Comparison of ENCODE assay signal across 22 mouse cellular contexts in the genomic region with DNA sequence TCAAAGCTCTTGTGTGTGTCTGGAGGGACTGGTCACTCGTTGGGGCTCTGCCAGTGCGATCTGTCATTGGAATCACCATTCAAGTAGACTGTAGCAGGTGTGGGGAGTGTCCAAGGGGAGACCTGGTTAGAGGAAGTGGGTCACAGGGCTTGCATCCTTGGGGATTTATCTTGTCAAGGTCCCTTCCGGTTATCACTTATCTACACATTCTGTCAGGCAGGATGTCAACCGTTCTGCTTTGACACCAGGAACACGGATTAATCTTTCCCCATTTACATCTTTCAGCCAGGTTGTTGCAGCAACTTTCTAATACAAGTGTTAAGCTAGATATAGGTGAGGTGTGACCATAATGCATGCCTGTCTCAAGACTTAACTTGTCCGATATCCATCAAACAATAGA. TPM values are rescaled to one million over a fixed set of nuclear protein-coding genes. Genes with fewer than 3 reads are reported as not detected.
A peak's percentile ranks its signal among the peaks of the same experiment; 100 is the strongest.
DNase-seq lines count a peak whose midpoint lies in the region; TF ChIP-seq lines count a peak whose summit lies in the region.
"Had no signal": no experiment of that assay in that cellular context is flagged by ENCODE, and none has a peak within 500 bp of the region (broad histone marks: within the 10 kb centered on the region; RNA-seq: fewer than 3 reads in every experiment).

No protein-coding gene starts in this region.

- no peaks in the 10 kb centered on the region for H3K9me3 ChIP-seq in MEL (replicated peaks; ENCODE audit: insufficient read depth, low read length)
- H3K9me3 ChIP-seq: embryonic facial prominence, embryonic 13.5 days had no signal

- H3K27ac ChIP-seq in MEL (ENCODE audit: control insufficient read depth, low read depth, low read length) (no peak overlapping the region), macrophage (peak overlapping the region; percentile 87)
- H3K27ac ChIP-seq in bone marrow macrophage, adult 2 months (ENCODE audit: insufficient read depth, low read depth, low read length): peak overlapping the region; percentile 96
- H3K27ac ChIP-seq: embryonic facial prominence, embryonic 13.5 days; embryonic facial prominence, embryonic 15.5 days; forebrain, embryonic 10.5 days; forebrain, embryonic 12.5 days had no signal

- no peak for TF ChIP-seq POLR2A in MEL (IDR thresholded peaks at IDR 0.05; ENCODE audit: control insufficient read depth in 1 of 2, insufficient read depth in 1 of 2, low read depth in 1 of 2, low read length in 2 of 2, poor library complexity in 1 of 2)
- TF ChIP-seq POLR2A in bone marrow macrophage, adult 2 months (IDR thresholded peaks at IDR 0.05; ENCODE audit: borderline replicate concordance, low read depth, low read length): no peak

- H3K36me3 ChIP-seq in MEL (ENCODE audit: control insufficient read depth in 1 of 2, insufficient read depth in 2 of 2, low read length in 2 of 2) (peaks cover 0 to 17% of the 10 kb centered on the region in 2 experiments; a peak in 2 of 4 replicates), macrophage (ENCODE audit: inconsistent target) (no peaks in the 10 kb centered on the region)
- H3K36me3 ChIP-seq: forebrain, embryonic 10.5 days; forebrain, embryonic 12.5 days had no signal

- DNase-seq in MEL (ENCODE audit: low read depth, low spot score): no peak
- DNase-seq in heart, adult 9 months (ENCODE audit: low spot score in 2 of 2): no peak
- no peak for DNase-seq in cerebellum, postnatal 4 days (ENCODE audit: low spot score in 2 of 2)
- DNase-seq: adrenal gland, adult 2 months; adrenal gland, postnatal 10 days; adrenal gland, postnatal 25 days; cerebellum, adult 11 months; cerebellum, adult 18-20 months; cerebellum, adult 9-10 months; cerebellum, postnatal 10 days; cerebellum, postnatal 25 days; embryo, embryonic 11 days had no signal

- TF ChIP-seq EP300 in MEL (IDR thresholded peaks at IDR 0.05; ENCODE audit: low read depth in 1 of 2, low read length in 2 of 2): peak; percentile 52 to 60; a peak in 3 of 4 replicates

- no peak overlapping the region for H3K9ac ChIP-seq in MEL (ENCODE audit: control insufficient read depth, low read depth, low read length, poor library complexity, severe bottlenecking)
- H3K9ac ChIP-seq: embryonic facial prominence, embryonic 13.5 days; embryonic facial prominence, embryonic 15.5 days; forebrain, embryonic 12.5 days had no signal

- WGBS in macrophage (ENCODE audit: missing documents): 93% methylated on average over 6 of the region's 6 CpGs

- no peaks in the 10 kb centered on the region for H3K27me3 ChIP-seq in MEL (ENCODE audit: control insufficient read depth in 1 of 2, insufficient read depth in 2 of 2, low read length in 2 of 2)
- H3K27me3 ChIP-seq: embryonic facial prominence, embryonic 13.5 days; embryonic facial prominence, embryonic 15.5 days; Patski had no signal

- no peaks in the 10 kb centered on the region for H3K79me2 ChIP-seq in MEL (ENCODE audit: control insufficient read depth, insufficient read depth, low read length, poor library complexity)
- H3K79me2 ChIP-seq in macrophage (ENCODE audit: inconsistent target): no peaks in the 10 kb centered on the region

- TF ChIP-seq CTCF in MEL (IDR thresholded peaks at IDR 0.05 in 2 of 3, conservative IDR thresholded peaks at IDR 0.05 in 1 of 3; ENCODE audit: control insufficient read depth in 1 of 3, insufficient read depth in 1 of 3, low read depth in 2 of 3, low read length in 3 of 3, poor library complexity in 1 of 3, severe bottlenecking in 1 of 3): no peak
- TF ChIP-seq CTCF in bone marrow macrophage, adult 2 months (IDR thresholded peaks at IDR 0.05; ENCODE audit: low read depth, low read length): no peak

- no peak for TF ChIP-seq RAD21 in MEL (IDR thresholded peaks at IDR 0.05; ENCODE audit: low read depth, low read length)

- peaks cover 6 to 33% of the 10 kb centered on the region in 2 experiments for H3K4me1 ChIP-seq in MEL (ENCODE audit: control insufficient read depth in 1 of 2, insufficient read depth in 2 of 2, low read length in 2 of 2)
- H3K4me1 ChIP-seq in bone marrow macrophage, adult 2 months (ENCODE audit: control insufficient read depth, insufficient read depth, low read length): peaks cover 44% of the 10 kb centered on the region
- H3K4me1 ChIP-seq: forebrain, embryonic 12.5 days had no signal

- H3K4me3 ChIP-seq in MEL (ENCODE audit: control insufficient read depth in 1 of 2, insufficient read depth in 1 of 2, low read depth in 2 of 2, low read length in 2 of 2): no peak overlapping the region
- no peak overlapping the region for H3K4me3 ChIP-seq in bone marrow macrophage, adult 2 months (ENCODE audit: insufficient read depth, low read length)
- no peak overlapping the region for H3K4me3 ChIP-seq in macrophage (ENCODE audit: inconsistent target)
- H3K4me3 ChIP-seq: embryonic facial prominence, embryonic 13.5 days; embryonic facial prominence, embryonic 15.5 days; erythroblast, embryonic 14.5 days; forebrain, embryonic 10.5 days; forebrain, embryonic 12.5 days had no signal

TF ChIP-seq in MEL, 35 proteins besides CTCF, POLR2A, EP300 and RAD21:
- TF ChIP-seq USF1 (IDR thresholded peaks at IDR 0.05; ENCODE audit: low read depth, low read length) (no peak), MAZ (IDR thresholded peaks at IDR 0.05; ENCODE audit: low read depth, low read length) (no peak), BHLHE40 (IDR thresholded peaks at IDR 0.05; ENCODE audit: borderline replicate concordance, low read depth, low read length) (no peak), TCF12 (IDR thresholded peaks at IDR 0.05; ENCODE audit: low read depth, low read length) (0 out of 2 replicates have a peak, but pooled peaks have one; percentile 18), MAFK (IDR thresholded peaks at IDR 0.05; ENCODE audit: borderline replicate concordance, low read depth, low read length) (no peak), RCOR1 (IDR thresholded peaks at IDR 0.05; ENCODE audit: low read depth, low read length) (0 out of 2 replicates have a peak, but pooled peaks have one; percentile 10), TAL1 (IDR thresholded peaks at IDR 0.05; ENCODE audit: low read length) (no peak), MXI1 (IDR thresholded peaks at IDR 0.05; ENCODE audit: low read depth, low read length) (no peak), CHD2 (IDR thresholded peaks at IDR 0.05; ENCODE audit: low read length) (no peak), ZMIZ1 (IDR thresholded peaks at IDR 0.05; ENCODE audit: low read depth, low read length) (no peak), MYC (IDR thresholded peaks at IDR 0.05; ENCODE audit: low read depth, low read length) (no peak)

RNA-seq across cellular contexts. Expression of gene Engase, which starts 20.8 kb away (rescaled TPM):
- 15.3 and 19.7 TPM in 2 replicates for total RNA-seq in MEL (2012; rRNA removed)
- polyA plus RNA-seq in MEL (2012; ENCODE audit: insufficient read depth in 1 of 2, insufficient read length in 2 of 2, low read depth in 1 of 2, low replicate concordance in 2 of 2, missing spikeins in 1 of 2) (10 to 100 TPM in 1 of 2 experiments, not detected in 1; 23.5 TPM), macrophage (2018) (4.8 to 22.0 TPM (median 7.1 TPM) in 3 replicates)
- polyA plus RNA-seq in bone marrow macrophage, adult 2 months (2012; ENCODE audit: insufficient read depth, insufficient read length, missing spikeins): 32.7 and 38.9 TPM in 2 replicates
- 10 to 100 TPM in 11 of 26 experiments, 1 to 10 TPM in 10, under 1 TPM in 5; 0.21 to 41.0 (median 4.4) TPM for total RNA-seq in macrophage (2018; cell fraction: chromatin; rRNA removed)
- total RNA-seq in macrophage (2018; cell fraction: cytosol; rRNA removed): 10 to 100 TPM in 8 of 26 experiments, 1 to 10 TPM in 18; 1.8 to 16.9 (median 6.2) TPM
- 10 to 100 TPM in 7 of 26 experiments, 1 to 10 TPM in 19; 1.7 to 32.1 (median 5.7) TPM for total RNA-seq in macrophage (2018; cell fraction: nucleus; rRNA removed)

RNA-seq across cellular contexts. Expression of gene C1qtnf1, which starts 27.8 kb away (rescaled TPM):
- total RNA-seq in MEL (2012; rRNA removed): 0.07 and 0.27 TPM in 2 replicates
- polyA plus RNA-seq in MEL (2012; ENCODE audit: insufficient read depth in 1 of 2, insufficient read length in 2 of 2, low read depth in 1 of 2, low replicate concordance in 2 of 2, missing spikeins in 1 of 2) (under 1 TPM in 1 of 2 experiments, not detected in 1; 0.72 TPM), macrophage (2018) (0.12 to 1.2 TPM (median 0.82 TPM) in 3 replicates)
- not detected in 2 replicates for polyA plus RNA-seq in bone marrow macrophage, adult 2 months (2012; ENCODE audit: insufficient read depth, insufficient read length, missing spikeins)
- 1 to 10 TPM in 1 of 26 experiments, under 1 TPM in 4, not detected in 21; 0.29 to 2.2 (median 0.38) TPM for total RNA-seq in macrophage (2018; cell fraction: chromatin; rRNA removed)
- total RNA-seq in macrophage (2018; cell fraction: cytosol; rRNA removed): 1 to 10 TPM in 10 of 26 experiments, under 1 TPM in 16; 0.40 to 2.6 (median 0.70) TPM
- total RNA-seq in macrophage (2018; cell fraction: nucleus; rRNA removed): 1 to 10 TPM in 12 of 26 experiments, under 1 TPM in 11, not detected in 3; 0.28 to 2.8 (median 1.1) TPM
- total RNA-seq: common myeloid progenitor, adult 5-6 weeks had no signal
- polyA plus RNA-seq: activated CD4-positive, CD25-positive, alpha-beta regulatory T cell, adult 4 months; erythroblast, embryonic 14.5 days had no signal

RNA-seq across cellular contexts. Expression of gene Cant1, which starts 36.9 kb away (rescaled TPM):
- 25.8 and 26.0 TPM in 2 replicates for total RNA-seq in MEL (2012; rRNA removed)
- polyA plus RNA-seq in MEL (2012; ENCODE audit: insufficient read depth in 1 of 2, insufficient read length in 2 of 2, low read depth in 1 of 2, low replicate concordance in 2 of 2, missing spikeins in 1 of 2) (100 to 1,000 TPM in 1 of 2 experiments, 10 to 100 TPM in 1; 34.4 to 145 TPM), macrophage (2018) (40.2 to 59.3 TPM (median 42.1 TPM) in 3 replicates)
- polyA plus RNA-seq in bone marrow macrophage, adult 2 months (2012; ENCODE audit: insufficient read depth, insufficient read length, missing spikeins): 31.9 and 36.2 TPM in 2 replicates
- total RNA-seq in macrophage (2018; cell fraction: chromatin; rRNA removed): 10 to 100 TPM; 14.6 to 66.9 (median 38.8) TPM
- total RNA-seq in macrophage (2018; cell fraction: cytosol; rRNA removed): 10 to 100 TPM; 34.1 to 65.0 (median 51.3) TPM
- 100 to 1,000 TPM in 2 of 26 experiments, 10 to 100 TPM in 24; 28.3 to 108 (median 70.5) TPM for total RNA-seq in macrophage (2018; cell fraction: nucleus; rRNA removed)

RNA-seq across cellular contexts. Expression of gene Lgals3bp, which starts 53.9 kb away (rescaled TPM):
- total RNA-seq in MEL (2012; rRNA removed): 1.4 and 3.0 TPM in 2 replicates
- polyA plus RNA-seq in MEL (2012; ENCODE audit: insufficient read depth in 1 of 2, insufficient read length in 2 of 2, low read depth in 1 of 2, low replicate concordance in 2 of 2, missing spikeins in 1 of 2): 10 to 100 TPM in 1 of 2 experiments, not detected in 1; 18.3 TPM
- polyA plus RNA-seq in bone marrow macrophage, adult 2 months (2012; ENCODE audit: insufficient read depth, insufficient read length, missing spikeins): 786 and 891 TPM in 2 replicates
- total RNA-seq in macrophage (2018; cell fraction: chromatin; rRNA removed): 100 to 1,000 TPM; 127 to 562 (median 307) TPM
- total RNA-seq in macrophage (2018; cell fraction: cytosol; rRNA removed): 1,000 to 10,000 TPM in 23 of 26 experiments, 100 to 1,000 TPM in 3; 854 to 2,702 (median 1,648) TPM
- 1,000 to 10,000 TPM in 15 of 26 experiments, 100 to 1,000 TPM in 11; 559 to 2,830 (median 1,334) TPM for total RNA-seq in macrophage (2018; cell fraction: nucleus; rRNA removed)
- 1,136 to 1,462 TPM (median 1,417 TPM) in 3 replicates for polyA plus RNA-seq in macrophage (2018)
